Mouse (Mus musculus): ENCODE measurements at regions not wholly inside any gene's neighbourhood (a gene's known extent, or its start where the extent isn't known, plus 50 kb on each side); places are given as distances from the start of the nearest gene placed in this dataset.

DNA sequence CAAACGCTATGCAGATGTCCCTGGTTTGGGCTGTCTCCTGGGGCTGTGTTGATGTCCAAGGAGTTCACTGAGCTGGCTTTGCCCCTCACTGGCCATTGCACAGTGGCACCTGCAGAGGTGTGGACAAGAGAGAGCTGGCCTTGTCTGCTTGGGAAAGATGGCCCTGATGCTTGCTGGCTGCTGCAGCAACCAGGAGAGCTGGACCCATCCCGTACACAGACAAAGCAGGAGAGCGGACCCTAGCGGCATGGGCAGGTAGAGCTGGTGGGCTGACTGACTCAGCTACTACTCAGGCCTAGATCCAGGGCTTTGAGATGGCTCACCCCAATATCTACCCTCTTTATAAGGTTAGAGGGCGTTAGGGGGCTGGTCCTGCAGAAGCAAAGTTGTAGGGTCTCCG, 161.7 kb downstream of the CK137956 start:
- in situ Hi-C loops (cut with MboI; ENCODE audit: low pct_ligation_motif_present, low pct_unique_long_range_greater_than_20kb, low sequenced_read_pairs), result no loop called here

DNA sequence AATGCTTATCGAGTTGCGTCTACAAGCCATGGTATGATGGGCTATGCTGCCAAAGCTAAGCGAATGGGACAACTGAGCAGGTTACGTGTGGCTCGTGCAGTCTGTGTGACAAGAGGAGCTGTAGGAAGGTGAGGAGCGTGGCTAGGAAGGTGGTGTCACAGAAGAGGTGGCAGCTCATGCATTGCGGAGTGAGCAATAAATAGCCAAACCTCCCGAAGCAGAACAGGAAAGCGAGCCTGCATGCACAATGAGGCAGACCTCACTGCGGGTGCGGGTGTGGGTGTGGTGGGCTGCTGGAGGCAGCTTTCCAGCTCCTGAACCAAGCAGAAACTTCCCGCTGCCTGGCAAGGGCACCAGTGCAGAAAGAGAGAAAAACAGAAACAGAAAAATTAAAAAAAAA, 181.5 kb downstream of the CK137956 start:
- H3K9me3 ChIP-seq (replicated peaks; ENCODE audit: low read length), result peaks cover 88% of the 10 kb centered on the region
- in situ Hi-C loops (cut with MboI; ENCODE audit: low pct_ligation_motif_present, low pct_unique_long_range_greater_than_20kb, low sequenced_read_pairs), result no loop called here
- no peaks in the 10 kb centered on the region for H3K4me1 ChIP-seq (ENCODE audit: control insufficient read depth in 1 of 2, insufficient read depth in 2 of 2)
- H3K9ac ChIP-seq (ENCODE audit: insufficient read depth, low read depth), result no peak overlapping the region
- no peaks in the 10 kb centered on the region for H3K79me2 ChIP-seq (replicated peaks; ENCODE audit: control insufficient read depth, extremely low read depth, insufficient read depth, poor library complexity, severe bottlenecking)
- H3K27me3 ChIP-seq (replicated peaks), result no peaks in the 10 kb centered on the region
- TF ChIP-seq GABPA (IDR thresholded peaks at IDR 0.05; ENCODE audit: insufficient replicate concordance, low read depth, low read length), result no peak
- no peak for TF ChIP-seq SIN3A (IDR thresholded peaks at IDR 0.05; ENCODE audit: low read length)
- TF ChIP-seq MYC (IDR thresholded peaks at IDR 0.05; ENCODE audit: low read depth, low read length), result no peak
- no peak for TF ChIP-seq USF2 (conservative IDR thresholded peaks at IDR 0.05; ENCODE audit: low read depth, low read length)
- no peak for TF ChIP-seq IRF4 (IDR thresholded peaks at IDR 0.05; ENCODE audit: low read depth, low read length)
- no peak for TF ChIP-seq MAFK (IDR thresholded peaks at IDR 0.05; ENCODE audit: insufficient replicate concordance, low read length)
- no peak for TF ChIP-seq BHLHE40 (IDR thresholded peaks at IDR 0.05; ENCODE audit: low read depth, low read length)
- no peak for TF ChIP-seq CHD1 (IDR thresholded peaks at IDR 0.05; ENCODE audit: low read depth, low read length)
- no peak for TF ChIP-seq SMC3 (IDR thresholded peaks at IDR 0.05; ENCODE audit: low read depth, low read length)
- TF ChIP-seq ZNF384 (IDR thresholded peaks at IDR 0.05; ENCODE audit: low read depth, low read length), result no peak
- no peak for TF ChIP-seq ZMIZ1 (IDR thresholded peaks at IDR 0.05; ENCODE audit: low read depth, low read length)
- H3K27ac ChIP-seq (ENCODE audit: insufficient read depth, low read depth), result no peak overlapping the region
- DNase-seq (ENCODE audit: extremely low read depth), result no peak
- dilution Hi-C loops (cut with MboI; ENCODE audit: extremely low pct_ligation_motif_present, extremely low pct_unique_long_range_greater_than_20kb, low sequenced_read_pairs), result no loop called here
- H3K4me2 ChIP-seq (ENCODE audit: insufficient read depth, low read depth, poor library complexity, severe bottlenecking), result no peak overlapping the region
- no peaks in the 10 kb centered on the region for H3K36me3 ChIP-seq (replicated peaks in 1 of 2; ENCODE audit: control insufficient read depth in 1 of 2, insufficient read depth in 1 of 2, low read length in 1 of 2)
- no peak overlapping the region for H3K4me3 ChIP-seq (replicated peaks in 1 of 3; ENCODE audit: low read depth in 2 of 3, low read length in 2 of 3, poor library complexity in 1 of 3)

More for the DNA sequence above, 161.7 kb downstream of the CK137956 start:
- H3K4me1 ChIP-seq (ENCODE audit: control insufficient read depth in 1 of 2, insufficient read depth in 2 of 2), result no peaks in the 10 kb centered on the region
- dilution Hi-C loops (cut with MboI; ENCODE audit: extremely low pct_ligation_motif_present, extremely low pct_unique_long_range_greater_than_20kb, low sequenced_read_pairs), result no loop called here
- no peak overlapping the region for H3K9ac ChIP-seq (ENCODE audit: insufficient read depth, low read depth)
- no peaks in the 10 kb centered on the region for H3K79me2 ChIP-seq (replicated peaks; ENCODE audit: control insufficient read depth, extremely low read depth, insufficient read depth, poor library complexity, severe bottlenecking)
- H3K9me3 ChIP-seq (replicated peaks; ENCODE audit: low read length), result peaks cover 61% of the 10 kb centered on the region
- TF ChIP-seq JUND (conservative IDR thresholded peaks at IDR 0.05; ENCODE audit: low read depth, low read length) (no peak), IRF4 (IDR thresholded peaks at IDR 0.05; ENCODE audit: low read depth, low read length) (no peak), KAT2A (IDR thresholded peaks at IDR 0.05; ENCODE audit: insufficient replicate concordance, low read length) (no peak), HCFC1 (IDR thresholded peaks at IDR 0.05; ENCODE audit: low read depth, low read length) (no peak), ELF1 (IDR thresholded peaks at IDR 0.05; ENCODE audit: low read depth, low read length) (no peak), MYC (IDR thresholded peaks at IDR 0.05; ENCODE audit: low read depth, low read length) (no peak), E2F4 (IDR thresholded peaks at IDR 0.05; ENCODE audit: insufficient replicate concordance, low read depth, low read length) (no peak), CHD2 (IDR thresholded peaks at IDR 0.05; ENCODE audit: low read length) (no peak), MAFK (IDR thresholded peaks at IDR 0.05; ENCODE audit: insufficient replicate concordance, low read length) (no peak), GABPA (IDR thresholded peaks at IDR 0.05; ENCODE audit: insufficient replicate concordance, low read depth, low read length) (no peak), ZKSCAN1 (IDR thresholded peaks at IDR 0.05; ENCODE audit: borderline replicate concordance, low read depth, low read length) (no peak), BHLHE40 (IDR thresholded peaks at IDR 0.05; ENCODE audit: low read depth, low read length) (no peak), MAX (IDR thresholded peaks at IDR 0.05; ENCODE audit: low read length) (no peak), JUN (IDR thresholded peaks at IDR 0.05; ENCODE audit: insufficient read depth, low read depth, low read length) (no peak), ZNF384 (IDR thresholded peaks at IDR 0.05; ENCODE audit: low read depth, low read length) (no peak), MEF2A (IDR thresholded peaks at IDR 0.05; ENCODE audit: borderline replicate concordance, low read depth, low read length) (no peak)
- DNase-seq (ENCODE audit: extremely low read depth), result no peak
- no peak overlapping the region for H3K4me2 ChIP-seq (ENCODE audit: insufficient read depth, low read depth, poor library complexity, severe bottlenecking)
- no peak overlapping the region for H3K27ac ChIP-seq (ENCODE audit: insufficient read depth, low read depth)
- no peak overlapping the region for H3K4me3 ChIP-seq (replicated peaks in 1 of 3; ENCODE audit: low read depth in 2 of 3, low read length in 2 of 3, poor library complexity in 1 of 3)
- H3K27me3 ChIP-seq (replicated peaks), result no peaks in the 10 kb centered on the region
- H3K36me3 ChIP-seq (replicated peaks in 1 of 2; ENCODE audit: control insufficient read depth in 1 of 2, insufficient read depth in 1 of 2, low read length in 1 of 2), result no peaks in the 10 kb centered on the region

Data from CH12.LX (cell line).